Mouse (Mus musculus): ENCODE results near the gene Cdc40. TPM values are rescaled to one million over a fixed set of nuclear protein-coding genes. Genes with fewer than 3 reads are reported as not detected.
A peak's percentile ranks its signal among the peaks of the same experiment; 100 is the strongest.
"Not testable (repeated sequence)": the region's sequence is repeated elsewhere in the genome, so short reads cannot be mapped to it uniquely, and the experiment has no call there.

Cdc40 gene
- polyA plus RNA-seq, 1 experiment: 6.0 TPM

DNA sequence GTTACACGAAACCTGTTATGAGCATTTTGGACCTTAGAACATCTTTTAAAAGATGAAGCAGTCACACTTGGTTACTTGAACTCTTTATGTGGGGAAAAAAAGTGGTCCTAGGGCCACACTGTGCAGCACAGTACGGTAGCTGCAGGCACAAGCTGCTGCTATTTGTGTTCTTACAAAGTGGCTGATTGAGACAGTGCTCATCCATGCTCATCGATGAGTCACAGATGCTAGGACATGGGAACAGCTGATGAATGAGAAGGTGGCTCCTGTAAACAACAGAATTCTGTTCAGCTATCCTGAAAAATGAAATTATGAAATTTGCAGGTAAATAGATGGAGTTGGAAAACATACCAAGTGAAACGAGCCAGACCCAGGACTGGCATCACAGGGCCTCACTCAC, 55.4 kb downstream of the Cdc40 start:
- Histone ChIP-seq H3K4me3 (ENCODE audit: control insufficient read depth, low read depth, low read length) (no peak overlapping the region), H3K36me3 (ENCODE audit: control insufficient read depth, insufficient read depth, low read length) (no peaks in the 10 kb centered on the region), H3K27ac (ENCODE audit: control insufficient read depth, insufficient read depth, low read depth, low read length) (no peak overlapping the region), H3K27me3 (ENCODE audit: control insufficient read depth, insufficient read depth, low read length) (no peaks in the 10 kb centered on the region), H3K4me1 (ENCODE audit: control insufficient read depth, insufficient read depth, low read length) (no peaks in the 10 kb centered on the region)
- no peak for TF ChIP-seq CTCF (IDR thresholded peaks at IDR 0.05; ENCODE audit: control insufficient read depth, insufficient read depth, insufficient replicate concordance, low read depth, low read length)
- TF ChIP-seq POLR2A (IDR thresholded peaks at IDR 0.05; ENCODE audit: control insufficient read depth, low read depth, low read length): no peak

DNA sequence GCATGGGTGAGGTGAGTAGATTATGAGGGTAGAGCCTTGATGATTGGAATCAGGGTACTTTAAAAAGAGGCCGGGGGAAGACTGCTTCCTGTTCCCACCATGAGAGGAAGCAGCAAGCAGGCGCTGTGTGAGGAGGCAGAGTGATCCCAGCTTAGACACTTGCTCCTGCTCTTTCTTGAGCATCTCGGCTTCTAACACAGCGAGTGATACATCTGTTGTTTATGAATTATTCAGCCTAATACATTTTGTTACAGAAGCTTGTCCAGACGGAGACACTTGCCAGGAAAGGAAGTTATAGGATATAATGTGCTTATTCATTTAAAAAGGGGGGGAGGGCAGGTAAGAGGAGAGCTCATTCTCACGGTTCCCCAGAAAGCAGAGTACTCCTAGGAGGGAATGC, 57.2 kb downstream of the Cdc40 start:
- Histone ChIP-seq H3K4me3 (ENCODE audit: control insufficient read depth, low read depth, low read length) (no peak overlapping the region), H3K27me3 (ENCODE audit: control insufficient read depth, insufficient read depth, low read length) (no peaks in the 10 kb centered on the region), H3K27ac (ENCODE audit: control insufficient read depth, insufficient read depth, low read depth, low read length) (no peak overlapping the region), H3K36me3 (ENCODE audit: control insufficient read depth, insufficient read depth, low read length) (no peaks in the 10 kb centered on the region), H3K4me1 (ENCODE audit: control insufficient read depth, insufficient read depth, low read length) (no peaks in the 10 kb centered on the region)
- TF ChIP-seq CTCF (IDR thresholded peaks at IDR 0.05; ENCODE audit: control insufficient read depth, insufficient read depth, insufficient replicate concordance, low read depth, low read length): no peak
- no peak for TF ChIP-seq POLR2A (IDR thresholded peaks at IDR 0.05; ENCODE audit: control insufficient read depth, low read depth, low read length)

DNA sequence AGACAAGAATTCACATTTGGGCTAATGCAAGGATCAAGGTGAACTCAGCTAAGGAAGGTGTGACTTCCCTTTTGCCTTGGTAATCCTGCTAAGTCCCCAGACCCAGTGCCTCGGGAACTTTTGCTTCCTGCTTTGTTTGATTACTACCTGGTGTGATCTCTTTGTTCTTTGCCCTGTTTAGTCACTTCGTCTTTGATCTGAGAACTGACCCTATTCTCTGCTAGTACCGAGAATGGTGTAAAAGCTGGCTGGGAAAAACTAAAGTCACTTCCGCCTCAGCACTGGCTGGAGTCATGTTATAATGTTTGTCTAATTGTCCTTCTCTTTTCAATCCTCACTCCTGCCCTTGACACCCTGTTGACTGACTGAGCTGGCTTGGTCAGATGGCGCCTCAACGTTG, 66.6 kb downstream of the Cdc40 start:
- Histone ChIP-seq H3K27ac (ENCODE audit: control insufficient read depth, insufficient read depth, low read depth, low read length) (no peak overlapping the region), H3K27me3 (ENCODE audit: control insufficient read depth, insufficient read depth, low read length) (no peaks in the 10 kb centered on the region), H3K4me3 (ENCODE audit: control insufficient read depth, low read depth, low read length) (no peak overlapping the region), H3K36me3 (ENCODE audit: control insufficient read depth, insufficient read depth, low read length) (no peaks in the 10 kb centered on the region), H3K4me1 (ENCODE audit: control insufficient read depth, insufficient read depth, low read length) (no peaks in the 10 kb centered on the region)
- no peak for TF ChIP-seq POLR2A (IDR thresholded peaks at IDR 0.05; ENCODE audit: control insufficient read depth, low read depth, low read length)
- no peak for TF ChIP-seq CTCF (IDR thresholded peaks at IDR 0.05; ENCODE audit: control insufficient read depth, insufficient read depth, insufficient replicate concordance, low read depth, low read length)

DNA sequence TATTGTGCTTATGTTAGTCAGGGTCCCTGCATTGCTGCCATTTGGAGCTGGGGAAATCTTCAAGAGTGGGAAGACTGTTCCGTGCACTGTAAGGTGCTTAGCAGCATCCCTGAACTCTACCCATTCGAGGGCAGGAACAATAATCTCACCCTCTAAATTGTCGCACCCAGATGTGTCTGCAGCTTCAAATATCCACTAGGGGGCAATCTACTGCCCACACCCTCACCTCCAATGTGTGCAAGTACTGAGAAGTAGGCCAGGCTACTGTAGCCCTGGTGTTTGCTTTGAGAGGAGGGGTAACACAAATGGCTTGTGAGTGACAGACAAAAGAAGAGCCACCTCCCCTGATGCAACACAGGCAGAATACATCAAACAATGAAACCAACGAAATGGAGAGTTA, 69.5 kb downstream of the Cdc40 start:
- Histone ChIP-seq H3K27me3 (ENCODE audit: control insufficient read depth, insufficient read depth, low read length) (no peaks in the 10 kb centered on the region), H3K36me3 (ENCODE audit: control insufficient read depth, insufficient read depth, low read length) (no peaks in the 10 kb centered on the region), H3K27ac (ENCODE audit: control insufficient read depth, insufficient read depth, low read depth, low read length) (no peak overlapping the region), H3K4me1 (ENCODE audit: control insufficient read depth, insufficient read depth, low read length) (no peaks in the 10 kb centered on the region), H3K4me3 (ENCODE audit: control insufficient read depth, low read depth, low read length) (no peak overlapping the region)
- TF ChIP-seq CTCF (IDR thresholded peaks at IDR 0.05; ENCODE audit: control insufficient read depth, insufficient read depth, insufficient replicate concordance, low read depth, low read length): peak; percentile 5; the same call in 1 of the 2 replicates
- no peak for TF ChIP-seq POLR2A (IDR thresholded peaks at IDR 0.05; ENCODE audit: control insufficient read depth, low read depth, low read length)

DNA sequence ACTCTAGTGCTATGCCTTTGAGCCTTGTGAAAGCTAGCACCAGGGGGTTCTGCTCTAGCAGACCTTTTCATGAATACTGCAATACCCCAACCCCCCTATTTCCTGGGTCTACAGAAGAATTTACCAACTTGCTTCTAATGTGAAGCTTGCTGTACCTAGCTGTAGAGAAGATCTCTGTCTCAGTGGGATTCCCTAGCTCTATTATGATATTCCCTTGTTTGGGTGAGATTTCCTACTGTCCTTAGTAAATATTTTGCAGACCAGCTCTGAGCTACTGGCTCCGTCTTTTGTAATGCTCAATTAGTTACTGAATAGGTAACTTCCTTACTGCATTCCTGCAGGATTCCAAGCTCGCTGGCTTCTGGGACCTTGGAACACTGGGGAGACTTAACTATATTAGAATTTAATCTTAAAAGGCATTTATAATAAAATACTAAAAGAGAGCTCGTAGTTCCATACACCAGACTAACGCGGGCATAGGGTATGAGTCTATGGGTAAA, 73.7 kb downstream of the Cdc40 start:
- H3K4me3 ChIP-seq (ENCODE audit: control insufficient read depth, low read depth, low read length); H3K27ac ChIP-seq (ENCODE audit: control insufficient read depth, insufficient read depth, low read depth, low read length); H3K27me3 ChIP-seq (ENCODE audit: control insufficient read depth, insufficient read depth, low read length); H3K36me3 ChIP-seq (ENCODE audit: control insufficient read depth, insufficient read depth, low read length); H3K4me1 ChIP-seq (ENCODE audit: control insufficient read depth, insufficient read depth, low read length): not testable (repeated sequence)

DNA sequence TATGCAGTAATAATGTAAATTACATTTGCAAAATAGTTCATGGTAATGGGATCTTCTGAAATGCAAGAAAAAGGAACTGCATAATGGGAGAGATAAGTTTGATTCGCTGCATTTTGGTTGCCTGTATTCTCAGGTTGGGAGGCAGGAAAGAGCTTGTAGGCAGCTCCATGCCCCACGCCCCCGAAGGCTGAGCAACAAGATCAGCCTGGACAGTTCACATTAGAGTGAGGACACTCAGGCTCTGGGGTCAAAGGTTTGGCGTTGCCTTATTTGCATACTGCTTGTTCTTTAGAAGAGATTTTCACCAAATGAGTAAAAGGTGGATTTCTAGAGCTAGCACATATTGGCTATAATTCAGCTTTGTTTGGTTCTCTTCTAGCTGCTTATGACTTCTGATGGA, 76.9 kb downstream of the Cdc40 start:
- no peak for TF ChIP-seq POLR2A (IDR thresholded peaks at IDR 0.05; ENCODE audit: control insufficient read depth, low read depth, low read length)
- TF ChIP-seq CTCF (IDR thresholded peaks at IDR 0.05; ENCODE audit: control insufficient read depth, insufficient read depth, insufficient replicate concordance, low read depth, low read length): no peak
- H3K27me3 ChIP-seq (ENCODE audit: control insufficient read depth, insufficient read depth, low read length): no peaks in the 10 kb centered on the region
- H3K4me3 ChIP-seq (ENCODE audit: control insufficient read depth, low read depth, low read length): no peak overlapping the region
- H3K27ac ChIP-seq (ENCODE audit: control insufficient read depth, insufficient read depth, low read depth, low read length): no peak overlapping the region
- H3K4me1 ChIP-seq (ENCODE audit: control insufficient read depth, insufficient read depth, low read length): no peaks in the 10 kb centered on the region
- no peaks in the 10 kb centered on the region for H3K36me3 ChIP-seq (ENCODE audit: control insufficient read depth, insufficient read depth, low read length)

DNA sequence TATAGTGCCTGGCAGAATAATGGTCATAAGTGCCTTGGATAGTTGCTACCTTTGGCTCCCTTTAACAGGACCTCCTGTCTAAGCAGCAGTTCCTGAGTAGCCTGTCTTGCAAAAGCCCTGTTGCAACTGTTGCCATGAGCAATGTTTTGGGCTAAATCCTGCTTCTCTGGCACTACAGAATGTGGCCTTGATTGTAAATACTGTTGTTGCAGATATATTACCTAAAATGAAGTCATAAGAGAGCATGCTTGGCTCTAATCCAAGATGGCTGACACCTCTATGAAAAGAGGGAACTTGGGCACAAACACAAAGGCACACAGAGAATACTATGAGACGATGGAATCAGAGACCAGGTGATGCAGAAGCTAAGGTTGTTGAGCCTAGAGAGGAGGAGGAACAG, 77.9 kb downstream of the Cdc40 start:
- H3K27me3 ChIP-seq (ENCODE audit: control insufficient read depth, insufficient read depth, low read length): no peaks in the 10 kb centered on the region
- TF ChIP-seq POLR2A (IDR thresholded peaks at IDR 0.05; ENCODE audit: control insufficient read depth, low read depth, low read length): no peak
- no peaks in the 10 kb centered on the region for H3K4me1 ChIP-seq (ENCODE audit: control insufficient read depth, insufficient read depth, low read length)
- no peak overlapping the region for H3K4me3 ChIP-seq (ENCODE audit: control insufficient read depth, low read depth, low read length)
- no peaks in the 10 kb centered on the region for H3K36me3 ChIP-seq (ENCODE audit: control insufficient read depth, insufficient read depth, low read length)
- H3K27ac ChIP-seq (ENCODE audit: control insufficient read depth, insufficient read depth, low read depth, low read length): no peak overlapping the region

DNA sequence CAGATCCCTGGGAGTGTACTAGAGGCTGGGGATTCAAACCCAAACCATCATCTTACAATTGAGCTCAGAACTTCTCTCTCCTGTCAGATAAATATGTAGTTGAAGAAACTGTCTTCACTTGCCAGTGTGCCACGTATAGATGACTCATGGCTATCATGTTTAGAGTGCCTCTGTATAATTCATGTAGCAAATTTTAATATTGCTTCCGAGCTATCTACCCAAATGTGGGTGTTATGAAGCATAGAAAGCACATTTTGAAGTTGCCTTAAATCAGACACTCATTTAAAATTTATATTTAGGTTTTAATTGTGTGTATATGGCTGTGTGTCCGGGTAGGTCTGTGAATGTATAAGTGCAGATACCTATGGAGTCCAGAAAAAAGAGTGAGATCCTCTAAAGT, 91.0 kb downstream of the Cdc40 start:
- Histone ChIP-seq H3K4me1 (ENCODE audit: control insufficient read depth, insufficient read depth, low read length) (no peaks in the 10 kb centered on the region), H3K27ac (ENCODE audit: control insufficient read depth, insufficient read depth, low read depth, low read length) (no peak overlapping the region), H3K4me3 (ENCODE audit: control insufficient read depth, low read depth, low read length) (no peak overlapping the region), H3K27me3 (ENCODE audit: control insufficient read depth, insufficient read depth, low read length) (no peaks in the 10 kb centered on the region), H3K36me3 (ENCODE audit: control insufficient read depth, insufficient read depth, low read length) (no peaks in the 10 kb centered on the region)
- TF ChIP-seq POLR2A (IDR thresholded peaks at IDR 0.05; ENCODE audit: control insufficient read depth, low read depth, low read length): no peak
- TF ChIP-seq CTCF (IDR thresholded peaks at IDR 0.05; ENCODE audit: control insufficient read depth, insufficient read depth, insufficient replicate concordance, low read depth, low read length): no peak
